Mouse (Mus musculus) cerebellum, adult 11 months (tissue): ENCODE data around the gene Adgrl3.
A peak's percentile ranks its signal among the peaks of the same experiment; 100 is the strongest.

Experiments
- DNase-seq: peaks from one replicate; pipeline ENCODE4 v3.0.0; 2022

Gene Adgrl3

GRCm38 (mm10) chr5:81686845-81687244 is 666.9 kb downstream of the Adgrl3 start:
- no peak for DNase-seq

- no peak for DNase-seq
Measured at GRCm38 (mm10) chr5:81729620-81730019, 709.7 kb downstream of the Adgrl3 start.

DNA sequence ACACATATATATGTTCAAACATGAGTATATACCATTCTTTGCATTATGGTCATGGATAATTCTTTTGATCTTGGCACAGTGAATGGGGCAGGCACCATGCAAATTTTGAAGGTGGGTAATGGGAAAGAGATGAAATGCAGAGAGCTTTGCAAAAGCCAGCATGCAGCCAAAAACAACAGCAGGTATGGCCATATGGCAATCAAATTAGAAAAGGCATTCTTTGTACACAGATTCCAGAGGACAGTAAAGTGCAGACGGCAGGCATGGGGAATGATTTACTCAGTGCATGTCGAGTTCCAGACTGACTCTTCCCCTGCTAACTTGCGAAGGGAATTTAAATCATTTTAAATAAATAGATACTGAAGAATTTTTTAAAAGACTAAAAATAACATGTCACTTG is 716.1 kb downstream of the Adgrl3 start:
- peak; percentile 66 for DNase-seq

- no peak for DNase-seq
Measured at GRCm38 (mm10) chr5:81738286-81739032, 718.5 kb downstream of the Adgrl3 start.

- DNase-seq, result no peak
Measured at GRCm38 (mm10) chr5:81752426-81752825, 732.5 kb downstream of the Adgrl3 start.

GRCm38 (mm10) chr5:81755711-81756110 is 735.8 kb downstream of the Adgrl3 start:
- DNase-seq, result no peak

- DNase-seq, result no peak
Measured at GRCm38 (mm10) chr5:81757093-81757725, 737.3 kb downstream of the Adgrl3 start.

- no peak for DNase-seq
Measured at GRCm38 (mm10) chr5:81776234-81776633, 756.3 kb downstream of the Adgrl3 start.

- no peak for DNase-seq
Measured at GRCm38 (mm10) chr5:81776746-81777145, 756.8 kb downstream of the Adgrl3 start.

DNA sequence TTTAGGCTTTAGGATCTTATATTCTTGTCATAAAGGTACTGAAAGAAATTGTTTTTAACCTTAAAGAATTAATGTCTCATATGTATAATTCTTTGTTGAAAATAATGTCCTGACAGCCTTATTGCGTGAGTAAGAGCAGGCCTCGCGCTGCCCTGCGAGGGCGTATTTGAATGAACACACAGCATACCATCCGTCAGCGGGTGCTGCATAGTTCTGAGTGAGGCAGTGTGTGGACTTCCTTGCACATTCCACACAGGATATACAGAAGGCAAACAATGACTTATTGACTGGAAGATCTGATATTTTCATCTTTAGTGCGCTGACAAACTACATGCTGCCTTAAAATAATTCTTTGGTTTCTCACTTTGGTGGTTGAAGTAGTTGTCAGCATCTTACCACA is 764.8 kb downstream of the Adgrl3 start:
- DNase-seq, result no peak

- DNase-seq, result no peak
Measured at GRCm38 (mm10) chr5:81790710-81791109, 770.8 kb downstream of the Adgrl3 start.

GRCm38 (mm10) chr5:81794125-81794524 is 774.2 kb downstream of the Adgrl3 start:
- no peak for DNase-seq

- no peak for DNase-seq
Measured at GRCm38 (mm10) chr5:81794601-81795000, 774.7 kb downstream of the Adgrl3 start.

DNA sequence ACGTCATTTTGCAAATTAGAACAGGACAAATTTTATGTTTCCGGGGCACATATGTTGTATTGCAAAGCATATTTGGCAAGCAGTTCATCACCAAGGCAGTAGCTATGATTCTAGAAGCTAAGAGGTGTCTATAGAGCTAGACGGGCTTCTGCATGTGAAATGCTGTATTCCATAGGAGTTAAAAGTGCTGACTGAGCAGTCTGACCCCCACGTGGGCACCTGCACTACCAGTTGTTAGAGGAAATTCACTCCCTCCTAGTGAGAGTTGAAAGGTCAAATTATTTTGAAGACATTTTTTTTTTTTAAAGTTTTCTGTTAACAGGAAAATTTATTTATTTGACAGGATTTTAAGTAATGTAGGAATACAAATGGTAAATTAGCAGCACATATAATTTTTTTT is 776.2 kb downstream of the Adgrl3 start:
- DNase-seq, result no peak

GRCm38 (mm10) chr5:81810966-81811365 is 791.0 kb downstream of the Adgrl3 start:
- no peak for DNase-seq

DNA sequence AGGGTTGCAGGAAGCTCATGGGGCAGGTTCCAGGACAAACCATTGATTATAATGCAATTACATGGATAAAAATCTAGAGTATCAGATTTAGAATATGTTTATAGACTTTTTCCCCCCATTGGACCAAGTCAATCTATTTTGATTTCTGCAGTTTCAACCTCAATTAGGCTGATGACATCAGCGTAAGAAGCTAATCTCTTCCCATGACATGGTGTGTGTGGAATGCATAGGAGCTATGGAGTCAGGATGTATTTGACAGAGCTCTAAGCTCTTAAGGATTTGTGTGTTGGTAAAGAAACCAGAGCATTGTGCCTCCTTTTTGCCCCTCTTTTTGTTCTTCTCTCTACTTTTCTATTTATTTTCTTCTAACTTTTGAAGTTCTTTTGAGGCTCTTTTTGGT is 812.1 kb downstream of the Adgrl3 start:
- no peak for DNase-seq

DNA sequence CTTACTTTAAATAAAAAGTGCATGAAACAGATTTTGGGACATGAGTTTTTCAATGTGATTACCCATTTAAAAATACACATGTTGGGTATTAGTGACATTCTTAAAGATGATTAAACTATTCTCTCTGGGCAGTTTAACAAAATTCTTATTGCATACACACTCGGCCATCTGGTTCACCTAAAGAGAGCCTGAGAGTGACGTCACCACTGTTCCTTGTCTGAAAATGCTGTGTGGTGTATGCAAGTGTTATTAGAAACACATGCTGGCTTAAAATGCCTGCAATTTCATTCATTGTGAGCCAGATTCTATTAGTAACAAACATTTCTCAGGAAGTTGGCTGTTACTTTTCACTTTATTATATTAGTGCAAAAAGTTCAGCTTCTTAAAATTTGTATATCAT is 812.7 kb downstream of the Adgrl3 start:
- no peak for DNase-seq

DNA sequence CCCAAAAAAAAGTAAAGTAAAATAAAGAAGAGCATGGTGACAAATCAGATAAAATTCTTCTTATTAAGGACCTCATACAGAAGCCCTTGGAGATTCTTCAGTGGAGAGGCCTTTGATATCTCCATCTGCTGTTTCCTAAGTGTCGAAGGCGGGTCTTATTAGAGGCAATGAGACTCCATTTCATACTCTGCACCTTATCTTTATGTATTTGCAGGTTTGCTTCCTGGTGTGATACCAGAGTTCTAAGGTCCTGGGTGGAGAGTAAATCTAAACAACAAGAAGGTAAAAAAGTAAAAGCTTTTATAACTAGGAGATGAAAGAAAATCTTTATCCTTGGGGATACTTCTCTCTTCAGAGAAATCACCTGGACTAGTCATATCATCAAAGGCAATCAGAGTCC is 817.9 kb downstream of the Adgrl3 start:
- DNase-seq, result no peak

GRCm38 (mm10) chr5:81843798-81844197 is 823.9 kb downstream of the Adgrl3 start:
- DNase-seq, result no peak

DNA sequence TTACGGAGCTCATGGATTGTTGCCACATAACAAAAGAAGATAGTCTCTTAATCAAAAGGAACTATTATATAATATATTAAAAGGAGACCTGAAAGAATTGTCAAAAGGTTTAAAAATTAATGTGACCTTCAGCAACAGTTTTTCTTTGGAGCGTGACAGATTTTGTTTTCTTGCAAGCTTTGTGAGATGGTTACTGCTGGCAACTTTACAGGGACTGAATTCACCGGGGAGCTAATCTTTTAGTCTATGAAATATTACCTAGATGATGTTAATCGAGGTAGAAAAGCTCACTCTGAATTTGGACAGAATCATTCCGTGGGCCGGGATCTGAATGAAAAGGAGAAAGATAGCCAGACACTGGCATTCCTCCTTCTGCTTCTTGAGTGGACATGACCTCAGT is 850.4 kb downstream of the Adgrl3 start:
- DNase-seq, result no peak
